Mouse (Mus musculus) Patski (cell line): ENCODE data around the gene Tnk2. TPM values are rescaled to one million over a fixed set of nuclear protein-coding genes. Genes with fewer than 3 reads are reported as not detected.

Experiments
- ATAC-seq: fragments of 100-300 bp; one replicate; pipeline ENCODE4 v1.8.0; 2021
- CTCF ChIA-PET: fragments of 350-600 bp; sonication (Branson Sonifier 250); formaldehyde crosslinking; loops from one replicate; lab custom pipeline; 2022; ENCODE audit warnings: inconsistent platforms; lab: Charles Lee
- POLR2A ChIA-PET: fragments of 350-600 bp; sonication (Branson Sonifier 250); formaldehyde crosslinking; loops from one replicate; lab custom pipeline; 2022; ENCODE audit warnings: antibody characterized with exemption, inconsistent platforms; lab: Charles Lee
- DNase-seq: peaks from one replicate; pipeline ENCODE4 v3.0.0-alpha.2; 2011; ENCODE audit warnings: low read depth, low spot score
- H3K27me3 ChIP-seq: fragments of 371-371 bp; one replicate; pipeline ENCODE4 v1.5.1; 2021
- CTCF ChIP-seq: fragments of 100-300 bp; IDR thresholded peaks from one replicate; pipeline ENCODE4 v1.5.1; 2021
- in situ Hi-C: fragments of 300-500 bp; cut with MboI; formaldehyde crosslinking; loops from 3 replicates; pipeline ENCODE4 v1.11.1; 2018; ENCODE audit warnings: low pct_unique_long_range_greater_than_20kb, mixed read lengths
- polyA plus RNA-seq: library from polyadenylated mRNA; unstranded; gene quantifications from one replicate; pipeline ENCODE4 v1.2.3, GENCODE M21; 2021

Gene Tnk2
- polyA plus RNA-seq, 1 experiment from 2014 or later = 72.0 TPM

DNA sequence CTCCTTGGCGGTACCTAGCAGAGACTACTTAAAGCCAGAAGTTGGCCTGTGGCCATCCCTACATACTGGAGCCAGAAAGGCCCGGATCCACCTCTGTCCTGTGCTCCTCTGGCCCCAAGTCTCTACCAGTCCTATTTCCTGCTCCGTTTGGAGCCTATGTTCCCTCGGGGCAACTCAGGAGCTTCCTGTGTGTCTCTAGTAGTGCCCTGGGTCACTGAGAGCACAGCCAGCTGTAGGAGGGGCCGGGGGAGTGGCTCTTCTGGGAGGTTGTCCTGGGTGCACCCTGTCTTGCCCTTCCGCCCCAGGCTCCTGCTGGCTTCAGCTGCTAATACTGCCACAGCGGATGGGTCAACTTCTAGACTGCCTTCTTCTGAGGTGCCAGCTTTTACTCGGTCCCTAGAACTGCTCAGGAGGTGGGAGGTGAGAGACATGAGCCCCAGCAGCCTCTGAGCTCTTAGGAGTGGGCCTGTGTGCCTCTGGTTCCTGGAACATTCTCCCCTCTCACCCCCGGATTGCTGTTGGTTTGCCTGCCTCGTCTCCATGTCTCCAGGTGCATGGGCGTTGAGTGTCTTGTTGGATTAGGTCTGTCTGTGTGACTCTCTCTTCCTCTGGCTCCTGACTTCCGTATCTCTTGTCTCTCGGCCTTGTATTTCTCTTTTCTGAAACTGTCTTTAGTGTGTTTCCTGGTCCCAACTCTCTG lies 29.3 kb downstream of the Tnk2 start:
- ATAC-seq (no peak), DNase-seq (no peak)
- POLR2A ChIA-PET = no interaction called here
- in situ Hi-C loops = no loop called here
- no peak for TF ChIP-seq CTCF
- CTCF ChIA-PET = interaction anchor here (1.2 kb wide), 1 partner anchor 10 kb away, joined by 4 read pairs; no protein-coding TSS in a partner anchor
- no peaks in the 10 kb centered on the region for H3K27me3 ChIP-seq

DNA sequence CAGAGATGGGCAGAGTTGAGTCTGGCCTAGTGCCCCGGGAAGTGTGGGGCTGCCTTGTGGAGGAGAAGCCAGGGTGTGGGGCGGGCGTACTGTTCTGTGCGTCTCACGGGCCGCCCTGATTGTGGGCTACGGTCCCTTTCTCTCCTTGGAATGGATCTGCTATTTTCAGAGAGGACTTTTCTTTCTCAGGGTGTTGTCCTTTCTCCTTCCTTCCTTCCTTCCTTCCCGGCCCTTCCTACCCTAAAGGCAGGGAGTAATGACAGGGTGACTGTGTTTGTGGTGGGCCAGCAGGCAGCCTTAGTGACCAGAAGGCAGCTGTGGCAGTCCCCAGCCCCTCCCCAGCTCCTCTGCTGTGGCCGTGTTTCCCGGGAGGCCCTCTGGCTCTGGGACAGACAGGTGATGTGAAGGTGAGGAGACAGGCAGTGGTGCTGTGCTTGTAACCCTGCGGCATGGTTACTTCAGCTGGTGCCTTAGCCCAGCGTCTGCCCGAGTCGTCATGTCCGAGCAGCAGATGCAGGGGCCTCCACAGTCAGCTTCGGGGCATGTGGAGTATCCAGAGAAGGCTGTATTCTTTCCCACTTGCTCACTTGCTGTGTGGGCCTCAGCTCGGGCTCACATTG lies 30.6 kb downstream of the Tnk2 start:
- POLR2A ChIA-PET = no interaction called here
- ATAC-seq (no peak), DNase-seq (no peak)
- CTCF ChIA-PET = interaction anchor here (0.9 to 2.6 kb wide), 2 partner anchors 9 to 36 kb away, joined by 3 to 13 read pairs; no protein-coding TSS in a partner anchor
- TF ChIP-seq CTCF = no peak
- in situ Hi-C loops = no loop called here
- H3K27me3 ChIP-seq = no peaks in the 10 kb centered on the region

DNA sequence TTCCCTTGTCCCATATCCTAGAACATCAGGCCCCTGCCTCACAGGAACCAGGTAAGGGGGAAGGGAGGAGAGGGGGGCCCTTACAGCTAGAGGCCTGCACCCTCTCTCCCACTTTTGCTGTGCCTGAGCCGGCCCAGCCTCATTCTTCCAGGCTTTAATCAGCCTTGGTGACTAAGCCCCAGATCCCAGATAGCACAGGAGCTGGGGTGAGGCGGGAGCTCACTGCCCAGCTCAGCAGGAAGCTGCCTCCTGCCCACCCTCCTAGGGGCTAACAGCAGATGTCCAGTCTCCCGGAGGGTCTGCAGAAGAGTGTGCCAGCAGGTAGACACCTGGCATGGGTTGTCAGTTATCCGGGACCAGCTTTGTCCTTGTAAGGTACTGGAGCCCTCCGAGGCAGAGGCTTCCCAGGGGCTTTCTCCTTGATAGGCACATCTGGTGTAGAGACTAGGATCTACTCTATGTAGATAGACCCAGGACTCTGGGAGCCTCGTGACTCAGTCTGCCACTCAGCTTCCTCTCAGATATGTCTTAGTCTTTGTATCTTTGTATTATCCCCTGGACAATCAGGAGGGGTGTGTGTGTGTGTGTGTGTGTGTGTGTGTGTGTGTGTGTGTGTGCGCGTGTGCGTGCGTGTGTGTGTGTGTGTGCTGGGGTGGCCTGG lies 33.5 kb downstream of the Tnk2 start:
- TF ChIP-seq CTCF = no peak
- DNase-seq (no peak), ATAC-seq (no peak)
- H3K27me3 ChIP-seq = no peaks in the 10 kb centered on the region
- ChIA-PET POLR2A (interaction anchor here (1.1 kb wide), 1 partner anchor 20 kb away, joined by 4 read pairs; no protein-coding TSS in a partner anchor), CTCF (interaction anchor here (0.9 to 3.4 kb wide), 5 partner anchors 12 to 38 kb away, joined by 3 to 21 read pairs (median 4); no protein-coding TSS in a partner anchor)
- in situ Hi-C loops = no loop called here

DNA sequence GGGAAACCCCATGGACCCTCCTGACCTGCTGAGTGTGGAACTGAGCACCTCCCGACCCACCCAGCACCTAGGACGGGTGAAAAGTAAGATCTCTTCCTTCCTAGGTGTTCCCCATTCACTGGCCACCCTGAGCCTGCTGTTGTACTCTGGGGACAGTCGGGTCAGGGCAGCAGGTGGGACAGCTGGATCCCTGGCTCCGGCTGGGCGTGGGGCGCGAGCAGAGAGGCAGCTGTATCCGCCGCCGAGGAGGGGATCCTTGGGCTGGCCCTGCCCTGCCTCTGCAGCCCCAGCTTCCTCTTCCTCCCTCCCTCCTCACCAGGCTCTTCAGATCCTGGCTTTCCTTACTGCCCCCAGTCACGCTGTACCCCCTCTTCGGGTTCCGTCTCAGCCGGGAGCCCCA lies 34.2 kb downstream of the Tnk2 start:
- DNase-seq (no peak), ATAC-seq (no peak)
- no peaks in the 10 kb centered on the region for H3K27me3 ChIP-seq
- no peak for TF ChIP-seq CTCF
- in situ Hi-C loops = no loop called here
- POLR2A ChIA-PET = no interaction called here
- CTCF ChIA-PET = interaction anchor here (3.4 kb wide), 1 partner anchor 17 kb away, joined by 21 read pairs; no protein-coding TSS in a partner anchor

DNA sequence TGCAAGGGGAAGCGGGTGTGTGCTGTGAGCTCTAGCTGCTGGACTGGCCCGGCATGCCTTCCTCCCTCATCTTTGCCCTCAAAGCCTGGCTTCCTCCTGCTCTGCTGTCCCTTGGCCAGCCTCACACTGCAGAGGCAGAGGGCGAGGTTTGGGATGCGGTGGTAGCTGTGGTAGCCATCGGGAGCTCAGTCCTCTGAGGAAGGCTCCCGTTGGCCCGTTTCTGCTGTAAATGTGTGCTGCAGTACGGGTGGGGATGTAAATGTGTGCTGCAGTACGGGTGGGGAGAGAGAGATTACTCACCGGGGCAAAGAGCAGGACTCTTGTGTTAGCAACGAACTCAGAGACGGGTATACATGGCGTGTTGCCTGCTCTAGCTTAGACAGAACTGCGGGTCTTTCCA lies 35.1 kb downstream of the Tnk2 start:
- POLR2A ChIA-PET = no interaction called here
- no peak for ATAC-seq

DNA sequence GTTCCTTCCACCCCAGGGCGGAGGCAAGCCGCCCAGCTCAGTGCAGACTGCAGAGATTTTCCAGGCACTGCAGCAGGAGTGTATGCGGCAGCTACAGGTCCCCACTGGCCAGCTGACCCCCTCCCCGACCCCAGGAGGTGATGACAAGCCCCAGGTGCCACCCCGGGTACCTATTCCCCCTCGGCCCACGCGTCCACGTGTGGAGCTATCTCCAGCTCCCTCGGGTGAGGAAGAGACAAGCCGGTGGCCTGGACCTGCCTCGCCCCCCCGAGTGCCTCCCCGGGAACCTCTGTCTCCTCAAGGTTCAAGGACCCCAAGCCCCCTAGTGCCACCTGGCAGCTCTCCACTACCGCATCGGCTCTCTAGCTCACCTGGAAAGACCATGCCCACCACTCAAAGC lies 36.3 kb downstream of the Tnk2 start:
- H3K27me3 ChIP-seq = no peaks in the 10 kb centered on the region
- CTCF ChIA-PET = interaction anchor here (1.3 to 3.1 kb wide), 2 partner anchors 23 to 42 kb away, joined by 4 to 11 read pairs; no protein-coding TSS in a partner anchor
- POLR2A ChIA-PET = no interaction called here
- ATAC-seq (no peak), DNase-seq (no peak)
- in situ Hi-C loops = no loop called here
- no peak for TF ChIP-seq CTCF

More for the DNA sequence above, 35.1 kb downstream of the Tnk2 start:
- DNase-seq = no peak
- CTCF ChIA-PET = interaction anchor here (3.1 to 3.4 kb wide), 2 partner anchors 18 to 41 kb away, joined by 11 to 21 read pairs; no protein-coding TSS in a partner anchor
- in situ Hi-C loops = no loop called here
- no peak for TF ChIP-seq CTCF
- H3K27me3 ChIP-seq = no peaks in the 10 kb centered on the region

DNA sequence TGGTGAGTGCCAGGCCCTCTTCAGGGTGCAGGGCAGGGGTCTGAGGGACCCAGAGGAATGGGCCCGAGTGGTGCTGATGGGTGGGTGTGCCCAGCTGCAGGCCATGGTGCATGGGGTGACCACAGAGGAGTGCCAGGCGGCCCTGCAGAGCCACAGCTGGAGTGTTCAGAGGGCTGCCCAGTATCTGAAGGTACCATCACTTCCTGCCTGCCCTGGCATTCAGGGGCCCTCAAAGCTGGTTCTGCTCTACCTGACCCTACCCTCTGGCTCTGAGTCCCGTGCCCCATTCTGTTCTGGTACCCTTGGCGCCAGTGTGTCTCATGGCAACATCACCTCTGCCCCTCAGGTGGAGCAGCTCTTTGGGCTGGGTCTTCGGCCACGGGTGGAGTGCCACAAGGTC lies 37.1 kb downstream of the Tnk2 start:
- H3K27me3 ChIP-seq = no peaks in the 10 kb centered on the region
- DNase-seq (no peak), ATAC-seq (no peak)
- no peak for TF ChIP-seq CTCF
- ChIA-PET POLR2A (interaction anchor here (1.5 kb wide), 1 partner anchor 34 kb away, joined by 4 read pairs; no protein-coding TSS in a partner anchor), CTCF (interaction anchor here (1.3 to 4.1 kb wide), 3 partner anchors 18 to 43 kb away, joined by 4 to 51 read pairs (median 11); no protein-coding TSS in a partner anchor)
- in situ Hi-C loops = no loop called here

DNA sequence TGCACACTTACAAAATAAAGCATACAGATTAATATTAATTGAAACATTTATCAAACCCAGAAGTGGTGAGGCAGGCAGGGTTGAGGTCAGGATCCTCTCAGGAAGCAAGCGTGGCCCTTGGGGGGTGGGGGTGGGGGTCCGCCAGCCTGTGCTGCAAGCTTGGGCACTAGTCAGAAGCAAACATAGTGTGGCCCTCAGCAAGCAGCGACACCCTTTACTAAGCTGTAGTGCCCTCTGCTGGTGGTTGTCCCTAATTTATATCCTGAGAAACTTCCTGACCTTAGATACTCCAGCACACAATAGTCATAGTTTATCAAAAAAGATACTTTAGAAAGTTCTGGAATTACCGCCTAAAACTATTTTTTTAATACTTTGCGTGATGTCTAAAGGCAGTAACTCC lies 38.5 kb downstream of the Tnk2 start:
- ChIA-PET POLR2A (interaction anchor here (0.7 to 1.5 kb wide), 5 partner anchors 20 to 43 kb away, joined by 3 to 6 read pairs (median 3); no protein-coding TSS in a partner anchor), CTCF (interaction anchor here (1.1 to 4.6 kb wide), 13 partner anchors 9 to 59 kb away, joined by 3 to 51 read pairs (median 6); no protein-coding TSS in a partner anchor)
- in situ Hi-C loops = no loop called here
- ATAC-seq (no peak), DNase-seq (no peak)
- no peak for TF ChIP-seq CTCF
- no peaks in the 10 kb centered on the region for H3K27me3 ChIP-seq

DNA sequence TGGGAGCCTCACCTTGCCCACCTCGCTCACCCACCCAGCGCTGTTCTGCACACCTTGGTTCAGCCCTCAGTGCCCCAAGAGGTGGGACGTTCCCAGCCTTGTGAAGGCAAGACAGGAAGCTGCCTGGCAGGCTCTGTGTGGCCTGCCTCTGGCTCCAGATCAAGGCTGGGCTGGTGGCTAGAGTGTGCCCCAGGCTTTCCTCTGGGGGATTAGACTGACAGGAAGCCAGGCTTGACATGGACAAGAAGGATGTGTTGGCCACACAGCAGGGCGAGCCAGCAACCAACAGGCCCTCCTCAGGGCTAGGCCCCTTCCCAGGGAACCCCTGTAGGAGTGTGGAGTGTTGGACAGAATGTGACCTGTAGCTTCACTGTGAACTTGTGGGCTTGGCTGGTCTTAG lies 39.2 kb downstream of the Tnk2 start:
- ChIA-PET CTCF (interaction anchor here (0.9 to 4.6 kb wide), 18 partner anchors 8 to 167 kb away, joined by 3 to 51 read pairs (median 5); no protein-coding TSS in a partner anchor), POLR2A (interaction anchor here (0.7 to 1.5 kb wide), 6 partner anchors 21 to 45 kb away, joined by 3 to 6 read pairs (median 3); no protein-coding TSS in a partner anchor)
- DNase-seq (no peak), ATAC-seq (no peak)
- in situ Hi-C loops = no loop called here
- no peaks in the 10 kb centered on the region for H3K27me3 ChIP-seq
- TF ChIP-seq CTCF = no peak

DNA sequence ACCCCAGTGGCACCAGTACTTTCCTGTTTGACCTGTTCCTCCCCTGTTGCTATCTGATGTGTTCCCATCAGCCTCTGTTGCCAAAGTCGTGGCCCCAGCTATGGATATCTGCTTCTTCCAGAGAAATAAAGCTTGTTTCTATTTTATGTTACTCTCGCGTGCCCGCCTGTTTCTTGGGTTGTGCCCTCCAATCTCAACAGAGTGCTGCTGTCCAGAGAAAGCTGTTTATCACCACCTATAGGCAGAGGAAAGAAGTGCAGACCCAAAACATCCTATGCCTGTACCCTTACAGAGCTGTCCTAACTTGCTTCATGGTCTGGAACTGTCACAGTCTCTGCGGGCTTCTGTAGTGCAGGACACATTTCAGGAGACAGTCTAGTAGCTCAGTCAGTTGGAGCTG lies 39.7 kb downstream of the Tnk2 start:
- DNase-seq (no peak), ATAC-seq (no peak)
- in situ Hi-C loops = no loop called here
- no peak for TF ChIP-seq CTCF
- no peaks in the 10 kb centered on the region for H3K27me3 ChIP-seq
- ChIA-PET POLR2A (interaction anchor here (0.9 to 1.5 kb wide), 5 partner anchors 22 to 45 kb away, joined by 3 to 6 read pairs (median 3); no protein-coding TSS in a partner anchor), CTCF (interaction anchor here (0.7 to 4.6 kb wide), 18 partner anchors 9 to 168 kb away, joined by 3 to 51 read pairs (median 4); no protein-coding TSS in a partner anchor)
